Mouse (Mus musculus): ENCODE measurements around the gene Comtd1. TPM values are rescaled to one million over a fixed set of nuclear protein-coding genes. Genes with fewer than 3 reads are reported as not detected.

Gene Comtd1
- polyA plus RNA-seq, 1 experiment from 2014 or later, result 26.3 TPM

DNA sequence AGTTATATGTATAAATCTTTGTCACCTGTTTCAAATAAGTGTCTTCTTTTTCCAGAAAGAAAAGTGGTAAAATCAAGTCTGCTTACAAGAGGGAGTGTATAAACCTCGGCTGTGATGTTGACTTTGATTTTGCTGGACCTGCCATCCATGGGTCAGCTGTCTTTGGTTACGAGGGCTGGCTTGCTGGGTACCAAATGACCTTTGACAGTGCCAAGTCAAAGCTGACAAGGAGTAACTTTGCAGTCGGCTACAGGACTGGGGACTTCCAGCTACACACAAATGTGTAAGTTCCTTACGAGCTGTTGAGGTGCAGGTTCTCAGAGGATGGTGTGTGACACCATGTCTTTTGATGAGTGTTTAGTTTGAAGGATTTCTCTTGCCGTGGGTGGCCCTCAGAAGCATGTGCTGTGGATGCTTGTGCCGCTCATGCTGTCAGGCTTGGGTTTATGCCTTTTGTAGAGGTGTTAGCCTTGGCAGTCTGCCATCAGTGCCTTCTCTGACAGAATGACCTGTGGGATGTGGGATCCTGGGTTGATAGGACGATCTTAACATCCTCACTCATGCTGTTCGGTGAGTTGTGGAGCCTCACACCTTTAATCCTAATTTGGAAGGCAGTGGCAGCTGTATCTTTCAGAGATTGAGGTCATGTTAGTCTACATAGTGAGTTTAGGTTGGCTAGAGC lies 10.3 kb downstream of the Comtd1 start:
- DNase-seq (ENCODE audit: low spot score), result no peak

DNA sequence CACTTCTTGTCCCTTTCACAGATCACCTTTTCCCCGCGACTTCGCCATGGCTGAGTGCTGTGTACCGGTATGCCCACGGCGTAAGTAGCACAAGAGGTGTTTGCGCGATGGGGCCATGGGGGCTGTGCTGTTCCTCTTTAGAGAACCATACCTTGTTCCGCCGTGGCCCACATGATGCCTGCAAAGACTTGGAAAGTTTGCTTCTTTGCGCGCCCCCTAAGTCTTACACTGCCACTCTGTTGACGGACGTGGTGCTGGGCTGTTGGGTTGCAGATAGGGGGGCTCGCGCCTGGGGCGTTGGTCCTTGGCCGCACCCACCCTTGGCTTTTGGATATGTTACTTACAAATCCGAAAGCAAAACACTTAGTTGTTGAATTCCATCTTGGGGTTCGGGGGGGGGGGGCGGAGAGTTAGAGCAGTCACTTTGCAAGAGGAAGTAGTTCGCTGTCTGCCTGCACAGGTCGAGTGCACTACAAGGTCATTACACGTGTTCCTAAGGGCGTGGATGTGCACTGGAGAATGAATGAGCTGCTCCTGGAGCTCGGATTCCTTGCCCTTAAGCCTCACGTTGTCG lies 16.9 kb downstream of the Comtd1 start:
- peak; percentile 36 for DNase-seq (ENCODE audit: low spot score)

DNA sequence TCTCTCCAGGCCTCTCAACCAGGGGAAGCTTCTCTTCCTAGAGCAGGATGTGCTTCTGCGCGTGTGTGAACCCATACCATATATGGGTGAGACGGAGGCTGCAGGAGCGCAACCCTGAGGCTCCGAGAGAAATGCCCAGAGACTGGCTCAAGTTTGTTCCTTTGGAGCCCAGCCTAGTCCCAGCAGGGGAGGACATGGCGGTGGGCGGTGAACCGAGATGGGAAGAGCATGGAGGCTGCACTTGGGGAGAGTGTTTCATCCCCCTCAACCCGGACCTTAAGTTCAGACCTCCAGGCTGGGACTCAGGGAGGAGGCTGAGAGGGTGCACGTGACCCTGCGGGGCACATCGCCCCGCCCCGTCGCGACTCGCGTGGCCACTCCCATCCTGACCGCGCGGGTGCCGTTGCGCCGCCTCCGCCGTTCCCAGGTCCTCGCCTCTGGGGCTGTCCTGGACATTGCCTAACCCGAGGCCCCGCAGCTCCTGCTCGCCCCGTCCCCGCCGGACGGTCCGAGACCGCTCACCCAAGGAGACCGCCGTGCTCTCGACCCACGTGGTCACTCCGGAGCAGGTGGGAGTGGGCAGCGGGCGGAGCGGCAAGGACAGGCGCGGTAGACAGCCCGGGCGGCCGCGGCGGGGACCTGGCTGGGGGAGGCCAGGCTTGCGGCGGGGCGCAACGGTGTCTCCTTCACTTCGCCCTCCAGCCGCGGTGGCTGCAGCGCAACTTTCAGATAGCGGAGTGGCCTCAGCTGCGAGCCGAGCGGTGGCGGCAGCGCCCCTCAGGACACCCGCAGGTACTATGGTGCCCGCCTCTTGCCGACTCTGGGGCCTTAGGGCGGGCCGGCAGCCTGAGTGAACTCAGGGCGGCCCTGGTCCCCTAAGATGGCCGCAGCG lies 17.7 kb downstream of the Comtd1 start:
- peak; percentile 94 for DNase-seq (ENCODE audit: low spot score)

DNA sequence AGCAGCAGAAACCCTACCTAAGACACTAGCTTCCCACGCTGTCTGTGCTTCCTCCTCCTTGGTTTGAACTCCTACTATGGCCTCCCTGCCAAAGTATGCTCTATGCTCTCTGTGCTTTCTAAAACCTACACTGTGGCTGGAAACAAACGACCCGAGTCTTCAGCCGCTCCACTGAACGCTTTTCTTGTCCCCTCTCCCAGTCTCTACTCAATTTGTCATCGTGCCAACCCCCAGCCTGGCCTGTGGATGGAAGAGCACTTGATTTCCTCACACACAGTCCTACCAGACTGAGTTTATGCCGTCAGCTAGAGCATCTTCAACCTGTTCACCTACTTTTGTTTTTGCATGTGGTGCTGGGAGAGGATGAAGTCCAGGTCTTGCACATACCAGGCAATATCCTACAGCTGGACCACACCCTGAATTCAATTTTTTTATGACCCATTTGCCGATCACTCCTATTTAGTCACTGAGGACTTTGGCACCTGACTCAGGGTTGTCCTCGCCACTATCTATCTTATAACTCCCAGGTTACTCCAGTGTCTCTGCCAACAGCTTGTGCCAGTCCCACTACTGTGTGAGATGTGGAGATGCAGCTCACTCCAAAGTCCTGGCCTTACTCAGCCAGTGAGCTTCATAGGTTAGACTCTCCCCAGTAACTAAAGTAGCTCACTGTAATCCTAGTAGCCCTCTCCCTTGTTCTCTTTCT lies 22.8 kb downstream of the Comtd1 start:
- DNase-seq (ENCODE audit: low spot score), result no peak

DNA sequence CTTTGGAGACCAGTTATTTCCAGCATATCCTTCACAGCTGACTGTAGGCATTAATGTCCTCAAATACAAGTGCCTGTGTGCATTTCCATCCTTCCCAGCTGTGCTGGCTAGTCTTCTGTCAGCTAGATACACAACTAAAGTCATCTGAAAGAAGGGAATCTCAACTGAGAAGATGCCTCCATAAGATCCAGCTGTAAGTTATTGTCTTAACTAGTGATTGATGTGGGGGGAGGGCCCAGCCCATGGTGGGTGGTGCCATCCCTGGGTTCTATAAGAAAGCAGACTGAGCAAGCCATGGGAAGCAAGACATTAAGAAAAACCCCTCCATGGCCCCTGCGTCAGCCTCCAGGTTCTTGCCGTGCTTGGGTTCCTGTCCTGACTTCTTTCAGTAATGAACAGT lies 23.8 kb downstream of the Comtd1 start, which contains the start of gene Vdac2:
TSS of gene Vdac2 (plus strand) at position 301 of the 400 bp plus-strand sequence.
- DNase-seq (ENCODE audit: low spot score), result no peak

DNA sequence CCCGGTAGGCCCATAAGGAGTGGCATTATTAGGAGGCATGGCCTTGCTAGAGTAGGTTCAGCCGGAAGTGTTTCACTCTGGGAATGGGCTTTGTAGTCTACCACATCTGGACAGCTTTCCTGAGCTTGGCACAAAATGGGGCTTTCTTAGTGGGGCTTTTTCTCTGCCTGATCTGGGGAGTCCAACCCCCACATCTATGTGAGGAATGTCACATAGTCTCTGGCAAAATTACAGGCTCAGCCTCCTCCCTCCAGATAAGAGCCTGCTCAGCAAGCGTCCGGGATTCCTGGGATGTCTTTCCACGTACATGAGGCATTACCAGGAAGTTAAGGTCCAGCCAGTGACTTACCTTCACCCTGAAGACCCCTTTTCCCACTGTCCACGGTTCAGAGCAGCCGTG lies 24.9 kb downstream of the Comtd1 start:
- no peak for DNase-seq (ENCODE audit: low spot score)

DNA sequence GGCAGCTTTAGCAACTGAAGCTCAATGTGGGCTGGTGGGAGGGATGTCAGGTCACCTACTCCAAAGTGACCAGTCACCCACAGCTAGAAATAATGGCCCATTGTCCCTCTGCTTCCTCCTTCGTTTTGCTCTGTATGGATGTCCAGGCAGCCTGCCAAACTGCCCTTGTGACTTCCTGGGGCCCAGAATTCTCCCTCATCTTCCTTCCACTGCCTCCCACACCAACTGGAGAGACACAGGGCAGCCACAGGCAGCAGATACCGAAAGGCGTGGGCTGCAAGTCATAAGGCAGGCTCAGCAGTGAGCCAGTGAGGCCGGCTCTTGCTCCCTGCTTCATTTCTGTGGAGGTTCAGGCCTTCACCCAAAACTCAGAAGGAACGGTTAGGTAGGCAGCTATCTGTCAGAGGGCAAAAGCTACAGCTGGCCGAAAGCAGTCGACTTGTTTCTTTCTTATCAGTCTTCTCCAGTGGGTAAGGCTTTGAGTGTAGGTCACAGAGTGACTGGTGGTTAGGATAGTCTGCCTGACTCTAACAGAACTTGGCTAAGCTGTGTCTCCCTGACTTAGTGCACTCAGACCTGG lies 25.9 kb downstream of the Comtd1 start:
- no peak for DNase-seq (ENCODE audit: low spot score)

DNA sequence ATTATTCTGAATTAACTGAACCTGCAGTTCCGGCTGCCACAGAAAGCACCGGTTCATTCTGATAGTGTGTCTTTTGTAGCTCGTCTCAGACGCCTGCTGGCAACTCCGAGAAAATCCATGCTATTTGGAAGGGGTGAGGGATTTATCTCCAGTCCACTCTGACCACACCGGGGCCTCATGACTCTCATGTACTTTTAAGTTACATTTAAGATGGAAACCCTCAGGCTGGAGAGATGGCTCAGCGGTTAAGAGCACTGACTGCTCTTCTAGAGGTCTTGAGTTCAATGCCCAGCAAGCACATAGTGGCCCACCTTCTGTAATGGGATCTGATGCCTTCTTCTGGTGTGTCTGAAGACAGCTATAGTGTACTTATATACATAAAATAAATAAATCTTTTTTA lies 26.5 kb downstream of the Comtd1 start:
- no peak for DNase-seq (ENCODE audit: low spot score)

DNA sequence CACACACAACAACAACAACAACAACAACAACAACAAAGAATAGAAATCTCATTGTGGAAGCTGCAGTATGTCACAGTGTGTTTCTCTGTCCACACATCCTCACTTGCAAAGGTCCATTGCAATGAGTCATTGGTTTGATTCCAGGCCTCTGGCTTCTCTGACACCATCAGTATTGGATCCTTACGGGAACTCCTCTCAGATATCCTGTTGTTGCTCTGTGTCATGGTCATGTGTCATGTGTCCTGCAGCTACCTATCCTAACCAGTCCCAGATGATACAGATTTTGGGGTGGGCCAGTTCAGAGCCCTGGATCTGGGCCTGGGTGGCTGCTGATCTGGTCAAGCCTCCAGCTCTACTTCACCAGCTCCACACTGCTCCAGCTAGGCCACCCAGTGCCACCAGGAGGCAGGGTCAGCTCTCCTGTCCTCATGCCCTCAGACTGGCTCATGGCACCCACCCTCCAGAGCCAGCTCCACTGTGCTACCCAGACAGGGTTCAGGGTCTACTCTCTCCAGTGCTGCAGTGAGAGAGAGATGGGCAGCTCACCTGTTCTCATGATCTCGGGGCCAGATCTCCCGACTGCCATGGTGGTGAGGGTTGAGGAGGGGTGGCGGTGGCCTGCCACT lies 27.8 kb downstream of the Comtd1 start:
- no peak for DNase-seq (ENCODE audit: low spot score)

DNA sequence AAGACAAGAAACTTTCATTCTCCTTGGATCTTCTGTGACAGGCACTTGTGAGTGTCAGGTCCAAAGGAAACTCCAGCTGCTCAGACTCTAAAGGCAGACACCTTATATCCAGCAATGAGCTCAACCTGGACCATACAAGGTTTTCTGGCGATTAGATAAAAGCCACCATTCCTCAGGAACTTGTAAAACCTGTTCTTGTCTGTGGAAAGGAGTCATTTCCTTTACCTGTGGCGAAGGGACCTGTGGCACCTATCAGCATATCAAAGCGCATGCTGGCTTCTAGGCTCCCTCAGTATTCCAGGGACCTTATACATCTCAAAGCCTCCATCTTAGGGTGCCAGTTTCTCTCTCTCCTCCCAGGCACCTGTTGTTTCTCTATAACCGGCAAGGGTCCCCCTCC lies 31.3 kb downstream of the Comtd1 start:
- no peak for DNase-seq (ENCODE audit: low spot score)

DNA sequence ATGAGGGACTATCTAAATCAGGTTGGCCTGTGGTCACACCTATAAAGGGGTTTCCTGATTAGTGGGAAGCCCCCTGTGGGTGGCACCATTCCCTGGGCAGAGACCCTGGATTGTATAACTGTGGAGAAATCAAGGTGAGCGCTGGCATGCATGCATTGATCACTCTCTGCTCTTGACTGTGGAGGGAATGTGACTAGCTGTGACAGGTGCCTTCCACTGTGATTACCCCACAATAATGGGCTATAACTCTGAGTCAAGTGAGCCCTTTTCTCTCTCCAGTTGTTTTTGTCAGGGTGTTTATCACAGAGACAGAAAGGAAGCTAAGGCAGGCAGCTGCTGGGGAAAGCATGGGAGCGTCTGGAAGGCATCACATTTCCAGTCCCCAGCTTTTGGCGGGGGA lies 32.5 kb downstream of the Comtd1 start:
- no peak for DNase-seq (ENCODE audit: low spot score)

DNA sequence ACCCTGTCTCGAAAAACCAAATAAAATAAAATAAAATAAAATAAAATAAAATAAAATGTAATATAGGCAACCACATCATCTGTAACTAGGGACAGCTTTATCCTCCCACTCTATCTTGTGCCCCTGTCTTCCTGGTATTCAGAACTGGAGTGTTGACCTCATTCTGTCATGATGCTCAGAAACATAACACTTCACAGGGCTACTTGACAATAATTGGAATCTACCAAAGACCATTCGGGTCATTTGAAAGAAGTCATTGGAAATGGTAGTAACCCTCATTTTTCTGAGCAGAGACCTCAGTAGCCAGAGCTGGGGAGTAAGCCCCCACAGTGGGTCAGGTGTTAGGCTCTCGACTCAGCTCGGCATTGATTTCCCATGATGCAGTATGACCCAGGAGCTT lies 34.2 kb downstream of the Comtd1 start:
- DNase-seq (ENCODE audit: low spot score), result no peak

DNA sequence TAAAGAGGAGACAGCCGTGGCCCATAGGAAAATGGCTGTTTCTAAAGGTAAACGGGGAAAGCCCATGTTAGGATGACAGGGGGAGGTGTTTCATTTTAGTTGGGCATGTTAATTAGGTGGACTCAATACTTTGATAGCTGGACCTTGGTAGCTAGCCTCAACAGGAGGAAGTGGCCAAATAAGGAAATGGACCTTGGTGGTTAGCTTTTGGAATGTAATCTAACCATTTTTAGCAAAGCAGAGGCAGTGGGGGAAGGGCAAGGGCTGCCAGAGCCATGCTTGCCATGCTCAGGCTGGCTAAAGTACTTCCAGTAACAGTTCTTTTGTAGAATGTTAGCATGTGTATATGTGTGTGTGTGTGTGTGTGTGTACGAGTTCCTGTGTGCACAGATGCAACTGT lies 34.9 kb downstream of the Comtd1 start:
- DNase-seq (ENCODE audit: low spot score), result no peak

DNA sequence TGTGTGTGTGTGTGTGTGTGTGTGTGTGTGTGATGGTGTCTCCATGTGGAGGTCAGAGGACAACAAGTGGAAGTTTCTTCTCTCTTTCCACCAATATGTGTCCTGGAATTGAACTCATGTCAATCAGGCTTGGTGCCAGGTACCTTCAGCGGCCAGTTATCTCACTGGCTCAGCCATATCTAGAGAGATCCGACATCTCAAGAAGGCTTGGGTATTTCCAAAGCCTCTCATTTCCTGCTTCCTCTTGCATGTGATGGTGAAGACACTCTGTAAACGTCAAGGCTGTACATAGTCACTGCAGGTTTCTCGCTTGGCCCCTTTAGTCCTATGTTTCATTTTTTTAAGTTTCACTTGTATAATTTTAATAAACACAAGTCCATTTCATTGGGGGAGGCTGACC lies 35.6 kb downstream of the Comtd1 start:
- DNase-seq (ENCODE audit: low spot score), result no peak

DNA sequence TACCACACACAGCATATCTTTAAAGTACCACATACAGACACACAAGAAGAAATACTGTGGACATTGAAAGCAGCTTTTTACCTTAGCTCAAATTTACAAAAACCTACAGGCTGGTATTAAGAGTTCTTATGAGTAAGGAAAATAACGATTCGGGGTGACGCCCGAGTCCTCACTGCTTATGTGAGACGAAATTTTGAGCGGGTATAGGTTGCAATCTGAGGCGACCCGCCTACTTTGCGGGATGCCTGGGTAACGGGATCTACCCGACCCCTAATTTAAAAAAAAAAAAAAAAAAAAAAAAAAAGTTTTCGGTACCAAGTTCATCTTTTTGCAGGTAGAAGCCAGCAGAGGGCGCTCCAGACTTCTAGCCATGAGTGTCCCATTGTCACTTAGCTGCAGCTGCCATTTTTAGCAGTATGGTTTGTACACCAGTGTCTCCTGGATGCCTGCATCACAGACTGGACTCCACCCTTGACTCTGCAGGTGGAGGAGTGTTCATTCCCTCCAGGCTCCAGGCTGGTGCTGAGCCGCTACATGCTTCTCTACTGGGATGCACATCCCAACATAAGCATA lies 36.1 kb downstream of the Comtd1 start:
- DNase-seq (ENCODE audit: low spot score), result peak; percentile 77

DNA sequence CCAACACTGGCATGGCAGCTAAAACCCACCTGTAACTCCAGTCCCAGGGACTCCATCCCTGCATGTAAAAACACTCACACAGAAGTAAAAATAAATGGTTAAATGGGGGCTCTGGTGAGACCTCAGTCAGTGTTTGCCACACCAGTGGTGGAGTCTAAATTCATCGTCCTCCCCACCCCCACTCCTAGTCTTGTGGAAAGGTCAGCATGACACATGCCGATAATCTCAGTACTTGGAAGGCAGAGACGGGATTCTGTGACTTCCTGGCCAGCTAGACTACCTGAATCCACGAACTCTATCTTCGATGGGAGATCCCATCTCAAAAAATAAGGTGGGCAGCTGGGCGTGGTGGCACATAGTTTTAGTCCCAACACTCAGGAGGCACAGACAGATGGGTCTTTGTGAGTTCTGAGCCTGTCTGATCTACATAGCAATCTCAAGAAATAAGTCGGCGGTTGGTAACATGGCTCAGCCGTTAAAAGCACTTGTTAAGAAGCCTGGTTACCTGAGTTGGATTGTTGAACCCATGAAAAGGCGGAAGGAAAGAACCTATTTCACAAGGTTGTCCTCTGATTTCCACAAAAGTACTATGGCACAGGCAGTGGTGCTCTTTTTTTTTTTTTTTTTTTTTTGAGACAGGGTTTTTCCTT lies 36.9 kb downstream of the Comtd1 start:
- DNase-seq (ENCODE audit: low spot score), result no peak

DNA sequence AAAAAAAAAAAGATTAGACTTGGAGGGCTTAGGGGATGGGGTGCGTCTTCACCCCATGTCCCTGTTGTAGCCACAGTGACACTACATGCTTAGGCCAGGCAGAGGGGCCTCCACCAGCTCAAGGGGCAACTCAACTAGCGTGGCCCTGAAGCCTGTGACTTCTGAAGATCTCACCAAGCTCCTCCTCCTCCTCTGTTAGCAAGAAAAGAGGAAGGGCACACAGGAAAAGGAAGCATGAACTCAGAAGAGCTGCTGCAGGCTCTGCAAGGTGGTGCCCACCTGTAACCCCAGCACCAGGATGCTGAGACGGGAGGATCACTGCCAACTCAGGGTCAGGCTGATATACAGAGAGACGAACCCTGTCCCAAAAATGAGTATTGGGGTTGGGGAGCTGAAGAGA lies 37.5 kb downstream of the Comtd1 start:
- DNase-seq (ENCODE audit: low spot score), result peak; percentile 13

DNA sequence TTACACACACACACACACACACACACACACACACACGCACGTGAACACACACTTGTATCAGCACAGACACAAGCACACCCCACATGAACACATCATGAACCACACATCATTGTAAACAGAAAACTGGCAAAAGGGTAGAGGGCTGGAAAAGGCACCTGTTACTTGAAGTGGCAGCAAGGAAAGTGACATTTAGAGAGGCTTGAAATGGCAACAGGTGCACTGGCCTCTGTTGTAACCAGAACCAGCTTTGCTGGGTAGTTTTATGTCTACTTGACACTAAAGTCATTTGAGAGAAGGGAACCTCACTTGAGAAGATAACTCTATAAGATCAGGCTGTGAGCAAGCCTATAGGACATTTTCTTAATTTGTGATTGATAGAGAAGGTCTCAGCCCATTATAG lies 39.4 kb downstream of the Comtd1 start:
- DNase-seq (ENCODE audit: low spot score), result no peak

DNA sequence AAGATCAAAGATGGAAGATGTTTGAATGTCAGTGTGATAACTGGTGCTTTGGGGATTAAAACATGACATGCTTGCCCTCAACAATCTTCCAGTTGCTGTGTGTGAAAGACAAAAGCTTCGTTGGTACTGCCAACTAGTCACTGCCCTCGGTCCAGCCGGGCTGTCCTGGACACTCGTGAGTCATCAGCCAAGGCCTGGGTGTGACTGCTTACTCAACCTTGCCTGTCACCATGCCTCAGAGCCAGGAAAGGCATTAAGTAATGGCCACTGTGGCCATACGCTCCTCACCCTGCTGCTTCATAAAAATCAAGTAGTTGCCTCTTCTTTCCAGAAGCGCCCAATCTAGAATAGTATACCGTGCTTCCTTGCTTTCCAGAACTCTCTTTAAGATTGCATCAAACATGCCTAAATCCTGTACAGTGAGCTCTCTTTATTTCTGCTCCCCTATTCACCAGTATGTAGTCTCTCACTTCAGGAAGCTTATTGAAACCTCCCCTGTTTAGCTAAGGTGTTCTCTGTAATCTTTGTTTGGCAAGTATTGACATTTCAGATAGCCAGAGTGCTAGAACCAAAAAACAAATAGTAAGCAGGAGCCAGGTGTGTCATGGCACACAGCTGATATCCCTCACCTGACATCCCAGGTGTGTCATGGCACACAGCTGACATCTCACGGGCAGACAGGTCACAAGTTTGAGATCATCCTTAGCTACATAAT lies 40.4 kb downstream of the Comtd1 start:
- no peak for DNase-seq (ENCODE audit: low spot score)
